Mouse (Mus musculus) hindbrain, embryonic 10.5 days (tissue): Measurements from ENCODE around the gene Gm35549. TPM values are rescaled to one million over a fixed set of nuclear protein-coding genes. Genes with fewer than 3 reads are reported as not detected.

Source experiments
- DNase-seq: peaks from one replicate; pipeline ENCODE4 v3.0.0-alpha.2; 2017; ENCODE audit warnings: low spot score
- H3K27ac ChIP-seq: fragments of 300-500 bp; sonication (generic); 2 replicates; pipeline ENCODE4 v1.5.1; 2016; ENCODE audit warnings: mild to moderate bottlenecking, moderate library complexity
- H3K27me3 ChIP-seq: fragments of 300-500 bp; sonication (generic); 2 replicates; pipeline ENCODE4 v1.6.1; 2016; ENCODE audit warnings: mild to moderate bottlenecking; ENCODE audit not compliant: poor library complexity, insufficient read depth, severe bottlenecking
- H3K36me3 ChIP-seq: fragments of 300-500 bp; sonication (generic); 2 replicates; pipeline ENCODE4 v1.6.1; 2016; ENCODE audit warnings: mild to moderate bottlenecking, moderate library complexity
- H3K4me1 ChIP-seq: fragments of 300-500 bp; sonication (generic); replicated peaks from 2 replicates; pipeline ENCODE4 v1.6.1; 2016; ENCODE audit warnings: mild to moderate bottlenecking
- H3K4me3 ChIP-seq: fragments of 300-500 bp; sonication (generic); 2 replicates; pipeline ENCODE4 v1.5.1; 2016; ENCODE audit warnings: mild to moderate bottlenecking, moderate library complexity
- H3K9me3 ChIP-seq: fragments of 300-500 bp; sonication (generic); 2 replicates; pipeline ENCODE4 v1.6.1; 2016; ENCODE audit warnings: mild to moderate bottlenecking, moderate library complexity
- WGBS: fragments of 180-500 bp; shearing (Covaris S2); methylation state at CpG from one replicate; pipeline ENCODE4 v1.1.7; 2016; 5-methylcytosine and 5-hydroxymethylcytosine counted together
- polyA plus RNA-seq: library from polyadenylated mRNA; unstranded; fragments of >200 nt; fragmentation: Nextera tagmentation; extraction: Ambion mirVana; gene quantifications from 2 replicates; pipeline ENCODE4 v1.2.1, GENCODE M21; 2016

The Gm35549 gene
- 0.27 TPM in 1 of 2 replicates, not detected in the other for polyA plus RNA-seq

DNA sequence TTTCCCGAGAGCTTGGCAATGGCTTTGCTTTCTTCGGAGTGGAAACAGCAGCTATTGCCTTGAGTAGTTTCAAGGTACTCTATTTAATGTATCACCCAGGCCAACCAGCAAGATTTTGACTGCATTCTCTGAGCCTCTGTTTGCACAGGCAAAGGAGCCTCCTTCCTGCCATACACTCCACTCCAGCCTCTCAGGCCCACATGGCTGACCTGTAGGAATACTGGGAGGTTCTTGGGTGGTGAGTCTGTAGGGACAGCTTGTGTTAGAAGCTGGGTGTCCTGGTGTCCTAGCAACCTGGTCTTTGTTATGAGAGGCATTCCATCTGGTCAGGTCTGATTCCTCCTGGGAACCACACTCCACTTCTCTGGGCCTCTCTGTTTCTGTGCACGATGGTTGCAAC, at the start of gene Gm35549:
Gm35549 (minus strand) TSS at position 276 of the 400 bp plus-strand sequence.
- Histone ChIP-seq H3K4me1 (no peaks in the 10 kb centered on the region), H3K27ac (no peak within 1 kb of the TSS), H3K4me3 (no peak within 1 kb of the TSS), H3K27me3 (no peaks in the 10 kb centered on the region), H3K9me3 (peaks cover 5% of the 10 kb centered on the region; the same call in 1 of the 2 replicates), H3K36me3 (peaks cover 6% of the 10 kb centered on the region)
- DNase-seq = no peak
- WGBS = 87% methylated on average over 3 of the region's 3 CpGs

DNA sequence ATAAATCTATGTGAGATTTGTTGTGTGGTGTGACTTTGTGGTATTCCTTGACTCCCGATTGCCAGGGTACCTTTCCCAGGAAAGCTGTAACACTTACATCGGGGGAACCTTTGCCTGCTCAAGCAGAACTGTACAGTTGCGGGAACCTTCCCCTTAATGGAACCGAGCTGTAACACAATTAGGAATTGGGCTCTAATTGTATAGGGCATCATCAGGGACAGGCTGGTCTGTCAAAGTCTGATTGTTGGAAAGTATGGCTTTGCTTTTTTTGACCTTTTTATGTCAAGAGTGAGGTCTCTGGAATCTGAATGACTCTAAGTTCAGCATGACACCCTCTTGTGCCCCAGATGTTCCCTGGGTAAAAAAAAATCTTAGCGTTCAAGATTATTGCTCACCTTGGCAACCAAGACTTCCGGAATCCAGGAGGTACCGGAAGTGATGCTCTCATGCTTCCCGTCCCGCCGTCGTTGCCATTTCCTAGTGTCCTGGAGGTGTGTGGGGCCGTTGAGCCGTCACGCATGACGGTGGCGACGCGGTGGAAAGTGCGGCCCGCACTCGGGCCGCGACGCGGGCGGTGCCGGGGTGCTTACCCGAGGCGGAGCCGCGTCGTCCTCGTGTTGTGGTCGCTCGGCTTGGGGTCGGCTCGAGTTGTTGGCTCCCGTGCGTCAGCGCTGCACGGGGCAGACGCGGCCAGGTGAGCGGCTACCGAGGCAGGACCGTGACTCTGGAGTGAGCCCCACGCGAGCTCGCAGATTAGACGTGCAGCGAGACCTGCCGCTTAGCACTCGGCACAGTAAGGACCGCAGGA, 42.7 kb upstream of the Gm35549 start:
- peak overlapping the region; percentile 84 for H3K4me3 ChIP-seq
- no peaks in the 10 kb centered on the region for H3K9me3 ChIP-seq
- H3K4me1 ChIP-seq = peaks cover 17% of the 10 kb centered on the region
- H3K27ac ChIP-seq = peak overlapping the region; percentile 88
- WGBS = 7% methylated on average over 54 of the region's 54 CpGs
- no peaks in the 10 kb centered on the region for H3K27me3 ChIP-seq
- DNase-seq = peak; percentile 70
- peaks cover 1% of the 10 kb centered on the region; the same call in 1 of the 2 replicates for H3K36me3 ChIP-seq

DNA sequence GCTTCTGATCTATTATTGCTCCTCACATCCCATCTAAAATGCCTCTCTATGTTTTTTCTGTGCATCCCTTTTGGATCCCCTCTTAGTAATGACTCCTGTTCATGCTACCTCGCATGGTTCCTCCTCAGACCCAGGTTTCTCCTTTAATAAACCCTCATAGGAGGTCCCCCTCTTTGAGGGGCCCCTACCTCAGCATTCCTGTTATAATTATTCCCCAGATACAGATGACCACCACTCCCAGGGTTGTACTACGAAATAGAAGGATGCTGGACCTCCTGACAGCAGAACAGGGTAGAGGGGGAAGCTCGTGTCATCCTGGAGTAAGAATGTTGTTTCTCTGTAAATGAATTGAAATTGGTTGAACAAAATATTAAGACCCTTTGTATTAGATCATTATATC, 41.5 kb upstream of the Gm35549 start, which contains the start of gene Zkscan7:
Zkscan7 (plus strand) TSS at position 301 of the 400 bp plus-strand sequence.
- Histone ChIP-seq H3K27ac (peak within 1 kb of the TSS; percentile 88), H3K36me3 (no peaks in the 10 kb centered on the region; the same call in 1 of the 2 replicates), H3K9me3 (no peaks in the 10 kb centered on the region), H3K4me1 (peaks cover 17% of the 10 kb centered on the region), H3K27me3 (no peaks in the 10 kb centered on the region), H3K4me3 (peak within 1 kb of the TSS; percentile 84)
- WGBS = 87% methylated on average over 3 of the region's 3 CpGs
- DNase-seq = no peak

DNA sequence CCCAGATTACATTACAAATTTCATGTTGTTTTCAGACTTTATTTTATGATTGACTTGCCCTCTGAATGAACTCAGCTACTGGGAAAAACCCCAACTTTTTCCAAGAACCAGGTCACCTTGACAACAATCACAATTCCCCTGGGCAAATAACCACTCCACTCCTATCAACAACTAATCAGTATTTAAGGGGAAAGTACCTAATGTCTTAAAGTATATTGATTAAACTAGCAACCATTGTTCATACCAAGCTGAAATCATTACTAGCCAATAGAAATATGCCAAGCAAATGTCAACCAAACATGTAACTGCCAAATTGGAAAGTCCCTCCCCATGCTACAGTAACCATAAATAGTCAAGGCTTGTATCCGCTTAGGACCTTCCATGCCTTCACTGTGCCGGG, 31.3 kb upstream of the Gm35549 start:
- Histone ChIP-seq H3K4me3 (no peak overlapping the region), H3K9me3 (no peaks in the 10 kb centered on the region), H3K27me3 (peaks cover 4% of the 10 kb centered on the region; the same call in 1 of the 2 replicates), H3K36me3 (no peaks in the 10 kb centered on the region), H3K27ac (no peak overlapping the region), H3K4me1 (no peaks in the 10 kb centered on the region)
- DNase-seq = no peak
- 91% methylated on average over 2 of the region's 2 CpGs for WGBS

DNA sequence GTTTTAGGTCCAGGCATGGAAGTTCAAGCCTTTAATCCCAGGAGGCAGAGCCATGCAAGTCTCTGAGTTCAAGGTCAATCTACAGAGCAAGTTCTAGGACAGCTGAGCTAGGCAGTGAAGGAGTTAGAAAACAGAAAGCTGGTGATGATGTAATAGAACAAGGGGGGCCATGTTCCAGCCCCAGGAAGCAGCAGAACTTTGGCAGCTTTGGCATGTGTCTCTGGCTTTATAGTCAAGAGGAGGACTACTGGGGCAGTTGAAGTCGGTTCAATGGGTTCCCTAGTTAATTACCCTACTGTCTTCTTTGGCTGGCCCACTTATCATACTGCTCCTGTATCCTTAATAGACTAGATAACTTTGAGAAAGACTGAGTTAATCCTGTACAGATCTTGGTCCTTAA, 30.8 kb upstream of the Gm35549 start:
- 70% methylated on average over 1 of the region's 1 CpGs for WGBS
- no peak overlapping the region for H3K27ac ChIP-seq
- no peaks in the 10 kb centered on the region for H3K4me1 ChIP-seq
- H3K36me3 ChIP-seq = no peaks in the 10 kb centered on the region
- peaks cover 6% of the 10 kb centered on the region; the same call in 1 of the 2 replicates for H3K27me3 ChIP-seq
- no peak for DNase-seq
- H3K9me3 ChIP-seq = no peaks in the 10 kb centered on the region
- no peak overlapping the region for H3K4me3 ChIP-seq

DNA sequence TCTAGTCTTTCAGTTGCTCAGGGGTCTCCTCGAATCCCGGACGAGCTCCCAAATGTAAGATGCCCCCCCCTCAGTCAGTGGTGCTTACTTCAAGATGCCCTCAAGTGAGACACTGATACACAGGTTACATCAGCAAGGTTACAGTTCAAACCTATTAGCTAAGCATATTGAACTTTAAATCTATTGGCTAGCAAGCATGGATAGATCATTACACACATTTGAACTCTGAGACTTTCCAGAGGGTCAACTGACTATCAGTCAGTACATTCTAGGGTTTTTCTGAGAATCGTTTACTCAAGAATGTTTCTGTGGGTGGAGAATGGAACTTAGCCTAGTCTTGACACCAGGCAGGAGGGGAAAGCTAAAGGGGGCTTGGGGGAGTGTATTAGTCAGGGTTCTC, 28.8 kb upstream of the Gm35549 start:
- Histone ChIP-seq H3K27me3 (peaks cover 6% of the 10 kb centered on the region; the same call in 1 of the 2 replicates), H3K36me3 (no peaks in the 10 kb centered on the region), H3K4me1 (no peaks in the 10 kb centered on the region), H3K4me3 (no peak overlapping the region), H3K27ac (no peak overlapping the region), H3K9me3 (no peaks in the 10 kb centered on the region)
- 88% methylated on average over 4 of the region's 4 CpGs for WGBS
- no peak for DNase-seq

DNA sequence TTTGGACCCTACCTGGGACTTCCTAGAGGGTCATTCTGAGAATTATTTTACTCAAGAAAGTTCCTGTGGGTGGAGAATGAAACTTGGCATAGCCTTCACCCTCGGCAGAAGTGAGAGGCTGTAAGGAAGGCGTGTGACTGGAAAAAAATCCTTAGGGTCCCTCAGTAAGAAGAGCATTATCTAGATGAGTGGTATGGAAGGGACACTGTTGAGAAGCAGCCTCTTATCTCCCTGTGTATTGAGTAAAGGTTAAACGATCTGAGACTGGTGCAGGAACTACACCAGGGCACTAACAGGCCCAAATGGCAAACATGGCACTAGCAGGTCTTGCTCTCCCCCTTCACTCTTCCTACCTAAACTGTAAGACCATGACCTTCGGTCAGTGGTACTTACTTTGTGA, 22.4 kb upstream of the Gm35549 start:
- Histone ChIP-seq H3K9me3 (peaks cover 18% of the 10 kb centered on the region), H3K36me3 (peaks cover 24% of the 10 kb centered on the region), H3K4me1 (peaks cover 18% of the 10 kb centered on the region), H3K27me3 (peaks cover 6% of the 10 kb centered on the region; the same call in 1 of the 2 replicates), H3K27ac (peak overlapping the region; percentile 97), H3K4me3 (peak overlapping the region; percentile 89)
- DNase-seq = no peak
- WGBS = 90% methylated on average over 4 of the region's 4 CpGs

DNA sequence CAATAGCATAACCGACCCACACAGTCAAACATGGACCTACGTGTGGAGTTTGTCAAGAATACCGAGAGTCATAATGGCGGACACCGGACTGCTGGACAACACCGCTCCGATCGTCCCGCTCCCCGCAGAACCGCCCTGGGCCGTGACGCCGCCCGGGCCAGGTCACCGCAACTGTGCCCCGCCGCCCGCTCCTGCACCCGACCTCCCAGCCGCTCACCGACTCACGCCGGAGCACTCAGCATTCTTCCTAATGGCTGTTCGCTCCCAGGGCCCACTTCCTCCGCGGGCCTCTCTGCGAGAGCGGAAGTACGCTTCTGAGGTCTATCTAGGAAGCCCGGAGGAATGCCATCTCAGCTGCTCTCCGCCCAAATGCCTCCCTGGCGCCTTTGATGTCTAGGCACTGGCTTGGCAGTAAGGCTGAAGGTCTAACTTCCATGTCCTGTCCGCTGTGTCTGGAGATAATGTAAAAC, 21.9 kb upstream of the Gm35549 start, which contains the start of gene Zfp445:
Zfp445 (minus strand) TSS at position 310 of the 470 bp plus-strand sequence.
- peak; percentile 89 for DNase-seq
- Histone ChIP-seq H3K4me3 (peak within 1 kb of the TSS; percentile 89), H3K27ac (peak within 1 kb of the TSS; percentile 97), H3K27me3 (peaks cover 6% of the 10 kb centered on the region; the same call in 1 of the 2 replicates), H3K4me1 (peaks cover 18% of the 10 kb centered on the region), H3K9me3 (peaks cover 23% of the 10 kb centered on the region), H3K36me3 (peaks cover 29% of the 10 kb centered on the region)
- WGBS = under 1% methylated on average over 34 of the region's 34 CpGs

DNA sequence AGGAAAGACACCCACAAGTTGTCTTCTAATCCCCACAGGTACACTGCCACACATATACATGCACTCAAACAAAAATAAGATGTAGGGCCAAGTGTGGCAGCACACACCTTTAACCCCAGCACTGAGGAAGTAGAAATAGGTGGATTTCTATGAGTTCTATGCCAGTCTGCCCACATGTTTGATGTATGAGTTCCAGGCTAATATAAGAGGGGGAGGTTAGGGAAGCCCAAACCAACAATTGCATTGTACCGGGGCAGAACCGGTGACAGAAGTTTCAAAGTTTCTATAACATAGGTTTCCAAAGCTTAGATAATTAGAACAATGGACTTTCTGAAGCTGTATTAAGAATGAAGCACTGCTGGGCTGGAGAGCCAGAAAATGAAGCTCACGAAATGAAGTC, 21.0 kb upstream of the Gm35549 start:
- H3K27ac ChIP-seq = peak overlapping the region; percentile 97; the same call in 1 of the 2 replicates
- peaks cover 38% of the 10 kb centered on the region for H3K36me3 ChIP-seq
- H3K27me3 ChIP-seq = no peaks in the 10 kb centered on the region
- H3K9me3 ChIP-seq = peaks cover 32% of the 10 kb centered on the region
- 73% methylated on average over 3 of the region's 3 CpGs for WGBS
- no peak for DNase-seq
- peak overlapping the region; percentile 89 for H3K4me3 ChIP-seq
- H3K4me1 ChIP-seq = peaks cover 18% of the 10 kb centered on the region

DNA sequence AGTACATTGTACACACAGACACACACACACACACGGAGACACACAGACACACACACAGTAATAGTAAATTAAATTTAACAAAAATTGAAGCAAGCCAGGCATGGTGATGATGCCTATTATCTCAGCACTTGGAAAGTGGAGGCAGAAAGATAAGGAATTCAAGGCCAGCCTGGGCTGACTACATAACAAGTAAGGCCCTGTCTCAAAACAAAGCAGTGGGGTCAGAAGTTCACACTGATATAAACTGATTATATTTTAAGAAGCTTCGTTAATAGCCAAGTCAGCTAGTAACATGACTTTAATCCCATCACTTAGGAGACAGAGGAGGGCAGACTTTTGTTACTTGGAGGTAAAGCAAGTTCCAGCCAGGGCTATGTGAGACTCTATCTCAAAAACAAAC, 19.9 kb upstream of the Gm35549 start:
- Histone ChIP-seq H3K4me1 (peaks cover 18% of the 10 kb centered on the region), H3K4me3 (no peak overlapping the region), H3K36me3 (peaks cover 49% of the 10 kb centered on the region), H3K27ac (no peak overlapping the region), H3K27me3 (no peaks in the 10 kb centered on the region), H3K9me3 (peaks cover 42% of the 10 kb centered on the region)
- no peak for DNase-seq
- WGBS = 91% methylated on average over 2 of the region's 2 CpGs

DNA sequence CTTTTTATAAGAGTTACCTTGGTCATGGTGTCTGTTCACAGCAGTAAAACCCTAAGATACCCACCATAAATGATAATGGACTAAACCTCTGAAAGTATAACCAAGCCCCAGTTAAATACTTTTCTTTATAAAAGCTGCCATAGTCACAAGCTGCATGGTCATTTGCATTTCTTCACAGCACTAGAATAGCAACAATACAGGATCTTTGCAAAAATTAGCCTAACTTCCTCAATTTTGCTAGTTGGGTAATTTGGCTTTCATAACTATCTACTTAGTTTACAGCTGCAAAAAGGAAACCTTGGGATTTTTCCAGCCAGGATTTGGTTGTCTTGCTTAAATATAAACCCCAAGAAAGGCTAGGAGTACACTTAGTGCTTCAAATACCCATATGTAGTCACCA, 16.9 kb upstream of the Gm35549 start:
- H3K27me3 ChIP-seq = no peaks in the 10 kb centered on the region
- peaks cover 35% of the 10 kb centered on the region for H3K9me3 ChIP-seq
- peaks cover 79% of the 10 kb centered on the region for H3K36me3 ChIP-seq
- no peak overlapping the region for H3K4me3 ChIP-seq
- peaks cover 14% of the 10 kb centered on the region for H3K4me1 ChIP-seq
- no peak overlapping the region for H3K27ac ChIP-seq
- DNase-seq = no peak

DNA sequence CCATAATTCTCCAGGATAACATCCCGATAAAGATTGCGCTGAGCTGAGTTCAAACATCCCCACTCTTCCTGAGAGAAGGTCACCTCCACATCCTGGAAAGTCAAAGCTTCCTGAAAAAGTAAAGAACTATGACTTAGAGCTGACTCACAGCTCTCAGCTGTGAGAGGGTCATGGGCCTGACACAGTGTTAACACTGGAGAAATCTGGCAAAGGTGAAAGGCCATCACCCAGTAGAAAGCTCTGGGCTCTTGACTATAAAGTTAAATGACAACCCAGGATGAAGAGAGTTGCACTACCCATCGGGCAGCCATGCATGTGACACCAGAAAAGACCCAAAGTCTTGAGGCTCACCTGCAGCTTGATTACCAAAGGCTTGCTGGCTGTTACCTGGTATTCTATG, 12.9 kb upstream of the Gm35549 start:
- no peak for DNase-seq
- no peak overlapping the region for H3K4me3 ChIP-seq
- WGBS = 95% methylated on average over 3 of the region's 3 CpGs
- peaks cover 43% of the 10 kb centered on the region for H3K9me3 ChIP-seq
- peaks cover 98% of the 10 kb centered on the region for H3K36me3 ChIP-seq
- no peak overlapping the region for H3K27ac ChIP-seq
- no peaks in the 10 kb centered on the region for H3K27me3 ChIP-seq
- H3K4me1 ChIP-seq = no peaks in the 10 kb centered on the region

DNA sequence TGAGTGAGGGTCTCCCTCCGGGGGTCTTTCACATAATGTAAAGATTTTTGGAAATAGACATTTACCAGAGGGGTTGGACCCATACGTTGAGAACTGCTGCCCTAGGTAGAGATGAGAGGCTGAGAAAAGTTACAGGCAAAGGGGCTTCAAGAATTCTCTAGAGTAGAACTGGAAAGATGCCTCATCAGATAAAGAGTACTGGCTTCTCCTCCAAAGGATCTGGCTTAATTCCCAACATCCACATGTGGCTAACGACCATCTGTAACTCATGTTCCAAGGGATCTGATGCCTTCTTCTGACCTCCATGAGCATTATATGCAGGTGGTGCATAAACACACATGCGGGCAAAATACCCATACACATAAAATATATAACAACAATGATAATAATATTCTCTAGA, 11.8 kb upstream of the Gm35549 start:
- Histone ChIP-seq H3K4me3 (no peak overlapping the region), H3K36me3 (peaks cover 98% of the 10 kb centered on the region), H3K27me3 (no peaks in the 10 kb centered on the region), H3K9me3 (peaks cover 32% of the 10 kb centered on the region), H3K4me1 (no peaks in the 10 kb centered on the region), H3K27ac (no peak overlapping the region)
- WGBS = 97% methylated on average over 4 of the region's 4 CpGs
- no peak for DNase-seq
